Mouse (Mus musculus) kidney, adult 8-10 months (tissue): ENCODE results near the gene Prkaa2.
A peak's percentile ranks its signal among the peaks of the same experiment; 100 is the strongest.
"Not testable (repeated sequence)": the region's sequence is repeated elsewhere in the genome, so short reads cannot be mapped to it uniquely, and the experiment has no call there.

Experiments
- DNase-seq, 2 experiments: peaks; one replicate each; pipeline ENCODE4 v3.0.0; 2022

The Prkaa2 gene

GRCm38 (mm10) chr4:105015496-105015895 is 94.2 kb downstream of the Prkaa2 start:
- DNase-seq, result no peak

- no peak for DNase-seq
Measured at GRCm38 (mm10) chr4:105013718-105014117, 96.0 kb downstream of the Prkaa2 start.

DNA sequence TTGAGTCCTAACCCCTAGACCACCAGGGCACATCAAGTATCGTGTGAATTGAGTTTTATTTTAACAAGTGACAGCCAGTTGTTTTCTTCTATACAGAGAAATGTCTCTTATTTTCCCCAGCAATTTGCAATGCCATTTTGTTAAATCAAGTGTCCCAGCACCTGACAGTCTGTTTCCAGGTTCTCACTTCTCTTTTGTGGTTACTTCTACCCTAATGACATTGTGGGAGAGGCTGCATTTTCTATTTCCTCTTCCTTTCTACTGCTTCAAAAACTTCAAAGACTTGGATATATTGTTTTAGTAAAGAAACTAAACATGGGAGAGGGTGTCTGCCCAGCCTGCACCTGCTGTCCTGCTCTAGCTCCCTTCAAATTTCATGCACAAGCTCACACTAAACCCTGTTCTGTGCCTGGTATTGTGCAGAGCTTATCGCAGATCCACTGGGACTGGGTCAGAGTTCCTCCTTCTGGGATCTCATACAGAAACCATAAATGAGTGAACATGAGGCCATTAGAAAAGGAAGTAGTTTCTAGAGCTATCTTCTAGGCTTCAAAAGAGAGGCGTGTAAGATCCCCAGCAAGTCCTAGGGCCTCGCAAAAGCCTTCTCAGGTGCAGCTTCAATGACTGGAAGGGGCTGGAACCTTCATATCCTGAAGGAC is 102.2 kb downstream of the Prkaa2 start:
- no peak for DNase-seq

DNA sequence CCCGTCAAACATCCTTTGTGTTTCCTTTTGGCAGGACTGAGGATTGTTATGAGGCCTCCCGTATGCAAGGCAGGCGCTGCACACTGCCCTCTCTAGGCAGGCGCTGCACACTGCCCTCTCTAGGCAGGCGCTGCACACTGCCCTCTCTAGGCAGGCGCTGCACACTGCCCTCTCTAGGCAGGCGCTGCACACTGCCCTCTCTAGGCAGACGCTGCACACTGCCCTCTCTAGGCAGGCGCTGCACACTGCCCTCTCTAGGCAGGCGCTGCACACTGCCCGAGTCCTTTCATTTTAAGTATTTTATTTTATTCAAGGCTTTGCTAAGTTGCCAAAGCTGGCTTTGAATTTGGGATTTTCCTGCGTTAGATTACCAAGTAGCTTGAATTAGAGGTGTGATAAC is 105.0 kb downstream of the Prkaa2 start:
- not testable (repeated sequence) for DNase-seq

DNA sequence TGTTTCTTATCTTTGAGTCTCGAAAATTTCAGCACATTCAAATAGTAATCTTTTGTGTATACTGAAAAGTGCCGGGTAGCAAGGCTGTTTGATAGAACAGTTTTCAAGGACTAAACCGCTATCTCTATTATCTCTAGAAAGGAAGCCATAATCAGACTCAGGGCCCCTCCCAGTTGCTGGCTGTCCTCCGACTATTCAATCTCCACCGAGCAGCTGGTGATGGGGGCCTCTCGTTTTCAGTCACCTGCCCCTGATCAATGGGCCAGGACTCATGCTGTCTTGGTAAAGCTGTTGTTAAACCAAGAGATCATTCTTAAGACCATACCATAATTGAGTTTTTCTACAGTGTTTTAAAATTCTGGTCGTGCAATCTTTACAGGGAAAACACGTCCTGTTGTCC is 105.6 kb downstream of the Prkaa2 start:
- DNase-seq, result no peak

DNA sequence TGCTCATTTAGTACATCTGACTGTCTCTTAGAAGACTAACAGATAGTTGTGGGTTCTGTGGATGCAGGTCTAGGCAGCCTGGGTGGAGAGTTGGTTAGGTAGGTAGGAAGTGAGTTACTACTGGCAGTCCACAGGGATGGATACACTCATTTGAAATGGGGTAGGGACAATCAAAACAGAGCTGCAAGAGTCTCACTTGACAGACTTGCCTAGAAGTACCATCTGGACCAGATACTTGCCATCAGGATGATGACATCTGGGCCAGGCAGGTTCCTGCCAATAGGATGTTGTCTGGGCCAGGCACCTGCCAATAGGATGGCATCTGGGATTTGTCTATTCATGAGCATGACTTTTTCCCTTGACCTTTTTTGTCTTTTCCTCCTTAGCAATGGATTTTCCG is 108.0 kb downstream of the Prkaa2 start:
- no peak for DNase-seq

DNA sequence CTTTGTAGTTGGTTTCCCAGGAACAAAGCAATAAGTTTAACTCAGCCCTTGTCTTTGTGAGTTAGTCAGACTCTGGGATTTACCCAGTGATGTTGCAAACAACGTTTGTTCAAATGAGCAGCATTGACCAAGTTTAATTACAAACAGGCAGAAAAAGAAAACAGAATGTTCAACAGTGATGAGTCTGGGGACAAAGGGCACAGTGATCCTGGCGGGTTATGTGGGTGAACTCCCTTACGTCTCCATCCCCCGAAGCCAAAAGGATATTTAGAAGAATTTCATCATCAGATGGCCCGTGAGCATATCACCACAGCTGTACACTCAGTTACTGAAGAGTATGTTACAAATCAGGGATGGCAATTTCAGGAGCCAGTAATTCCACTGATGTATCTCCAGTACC is 110.0 kb downstream of the Prkaa2 start:
- DNase-seq, result peak in 1 of 2 experiments; percentile 20

- DNase-seq, result no peak
Measured at GRCm38 (mm10) chr4:104993140-104993874, 116.4 kb downstream of the Prkaa2 start.

DNA sequence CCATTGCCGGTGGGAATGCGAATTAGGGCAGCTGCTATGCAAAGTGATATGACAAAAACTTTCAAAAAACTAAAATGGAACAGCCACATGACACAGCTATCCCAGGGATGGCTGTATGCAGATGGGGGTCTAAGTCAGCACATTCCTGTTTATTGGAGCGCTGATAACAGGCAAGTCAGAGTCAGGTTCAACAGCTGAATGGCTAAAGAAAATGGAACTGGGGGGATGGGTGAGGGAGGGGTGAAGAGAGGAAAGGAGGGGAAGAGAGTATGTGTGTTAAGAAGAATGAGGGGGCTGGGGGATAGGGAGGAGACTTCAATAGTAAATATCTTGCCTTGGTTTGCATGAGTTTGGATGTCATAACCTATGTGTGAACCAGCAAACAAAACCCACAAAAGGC is 117.4 kb downstream of the Prkaa2 start:
- no peak for DNase-seq

GRCm38 (mm10) chr4:104990686-104991085 is 119.0 kb downstream of the Prkaa2 start:
- no peak for DNase-seq

DNA sequence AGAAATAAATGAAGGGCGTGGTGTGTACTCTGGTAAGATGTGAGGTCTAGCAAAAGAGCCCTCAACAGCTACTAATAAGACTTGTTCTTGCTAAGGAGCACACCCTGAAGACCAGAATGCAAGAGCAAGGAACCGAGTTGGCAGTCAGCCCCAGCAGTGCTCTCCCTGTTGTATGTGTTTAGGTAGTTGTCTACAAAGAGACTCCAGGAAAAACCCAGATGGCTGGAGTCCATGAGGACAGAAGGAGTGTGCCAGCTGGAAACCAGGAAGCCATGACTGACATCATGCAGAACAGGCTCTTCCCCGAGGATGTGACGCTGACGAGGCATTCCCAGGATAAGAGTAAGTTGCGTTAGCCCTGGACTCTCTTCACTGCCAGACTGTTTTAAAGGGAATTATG is 119.7 kb downstream of the Prkaa2 start:
- no peak for DNase-seq

GRCm38 (mm10) chr4:104988709-104989108 is 121.0 kb downstream of the Prkaa2 start:
- DNase-seq, result no peak

GRCm38 (mm10) chr4:104988102-104988501 is 121.6 kb downstream of the Prkaa2 start:
- DNase-seq, result no peak

- DNase-seq, result no peak
Measured at GRCm38 (mm10) chr4:104987631-104988030, 122.1 kb downstream of the Prkaa2 start.

DNA sequence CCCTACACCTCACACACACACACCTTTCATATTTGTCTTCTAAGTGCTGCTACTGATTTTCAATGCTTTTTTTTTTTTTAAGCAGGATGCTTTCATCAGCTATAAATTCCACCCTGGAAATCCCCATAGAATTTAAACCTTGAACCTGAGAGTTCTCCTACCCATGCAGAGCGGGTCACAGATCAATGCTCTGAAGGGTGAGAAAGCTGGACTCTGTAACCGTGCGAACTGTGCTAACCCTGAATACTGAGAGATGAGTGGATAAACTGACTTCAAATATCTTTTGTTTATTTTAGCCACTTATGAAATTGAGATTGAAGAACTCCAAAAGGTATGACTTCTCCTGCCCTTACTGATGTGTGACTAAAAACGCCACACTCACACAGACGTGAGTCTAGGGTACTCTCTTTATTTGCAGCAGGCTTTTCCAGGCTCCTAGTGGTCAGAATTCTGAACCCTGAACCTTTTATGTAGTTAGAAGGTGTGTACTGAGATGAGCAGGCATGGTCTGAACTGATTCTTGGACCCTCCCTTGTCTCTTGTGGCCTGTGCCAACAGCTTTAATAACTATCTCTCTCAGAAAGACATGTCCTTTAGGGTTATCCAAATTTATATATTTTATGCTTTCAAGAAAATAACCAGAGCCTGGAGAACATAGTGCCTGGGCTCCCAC is 123.6 kb downstream of the Prkaa2 start:
- peak; percentile 61 to 73 for DNase-seq
